Mouse (Mus musculus) midbrain, postnatal 0 days (tissue): ENCODE data around the gene Arhgdia. TPM values are rescaled to one million over a fixed set of nuclear protein-coding genes. Genes with fewer than 3 reads are reported as not detected.

Experiments used
- ATAC-seq: fragments of 200-750 bp; cut with Nextera tagmentation; 2 replicates; pipeline ENCODE4 v1.8.0; 2017; ENCODE audit warnings: moderate number of reproducible peaks, mild to moderate bottlenecking, moderate TSS enrichment, moderate library complexity; ENCODE audit not compliant: low FRiP score
- DNase-seq: peaks from one replicate; pipeline ENCODE4 v3.0.0-alpha.2; 2015; ENCODE audit warnings: low spot score
- H3K27ac ChIP-seq: fragments of 300-500 bp; sonication (generic); 2 replicates; pipeline ENCODE4 v1.5.1; 2014; ENCODE audit warnings: low read depth, mild to moderate bottlenecking, low read length, mixed read lengths
- H3K27me3 ChIP-seq: fragments of 300-500 bp; sonication (generic); 2 replicates; pipeline ENCODE4 v1.6.1; 2014; ENCODE audit warnings: low read length, control low read depth, mixed read lengths; ENCODE audit not compliant: insufficient read depth
- H3K36me3 ChIP-seq: fragments of 300-500 bp; sonication (generic); 2 replicates; pipeline ENCODE4 v1.6.1; 2014; ENCODE audit warnings: low read length, control low read depth, mixed read lengths; ENCODE audit not compliant: insufficient read depth
- H3K4me1 ChIP-seq: fragments of 300-500 bp; sonication (generic); 2 replicates; pipeline ENCODE4 v1.6.1; 2014; ENCODE audit warnings: mild to moderate bottlenecking, control low read depth, antibody characterized with exemption, low read length, mixed read lengths; ENCODE audit not compliant: insufficient read depth
- H3K4me2 ChIP-seq: fragments of 300-500 bp; sonication (generic); 2 replicates; pipeline ENCODE4 v1.6.1; 2014; ENCODE audit warnings: low read depth, mild to moderate bottlenecking, low read length, mixed read lengths; ENCODE audit not compliant: poor library complexity, severe bottlenecking
- H3K4me3 ChIP-seq: fragments of 300-500 bp; sonication (generic); 2 replicates; pipeline ENCODE4 v1.5.1; 2014; ENCODE audit warnings: low read depth, mild to moderate bottlenecking, low read length, moderate library complexity
- H3K9ac ChIP-seq: fragments of 300-500 bp; sonication (generic); replicated peaks from 2 replicates; pipeline ENCODE4 v1.6.1; 2014; ENCODE audit warnings: mild to moderate bottlenecking, low read length, moderate library complexity, mixed read lengths; ENCODE audit not compliant: poor library complexity, severe bottlenecking
- H3K9me3 ChIP-seq: fragments of 300-500 bp; sonication (generic); 2 replicates; pipeline ENCODE4 v1.6.1; 2016; ENCODE audit warnings: low read length, control low read depth
- CTCF ChIP-seq: IDR thresholded peaks from 2 replicates; pipeline ENCODE4 v1.5.1; 2016; ENCODE audit warnings: antibody characterized with exemption, mild to moderate bottlenecking
- WGBS: fragments of 180-500 bp; shearing (Covaris S2); extraction: QIAGEN DNeasy Blood & Tissue Kit; methylation state at CpG from one replicate; pipeline ENCODE4 v1.1.7; 2014; 5-methylcytosine and 5-hydroxymethylcytosine counted together
- polyA plus RNA-seq: library from polyadenylated mRNA; unstranded; fragments of >200 nt; fragmentation: Nextera tagmentation; extraction: Ambion mirVana; gene quantifications from 2 replicates; pipeline ENCODE4 v1.2.1, GENCODE M21; 2015
- total RNA-seq: library from RNA; depleted of rRNA; stranded (reverse); fragments of >200 nt; gene quantifications from 2 replicates; pipeline ENCODE4 v1.2.3, GENCODE M21; 2014

Arhgdia gene
- total and polyA plus RNA-seq, 2 experiments from 2014 or later, result 286 to 390 TPM

DNA sequence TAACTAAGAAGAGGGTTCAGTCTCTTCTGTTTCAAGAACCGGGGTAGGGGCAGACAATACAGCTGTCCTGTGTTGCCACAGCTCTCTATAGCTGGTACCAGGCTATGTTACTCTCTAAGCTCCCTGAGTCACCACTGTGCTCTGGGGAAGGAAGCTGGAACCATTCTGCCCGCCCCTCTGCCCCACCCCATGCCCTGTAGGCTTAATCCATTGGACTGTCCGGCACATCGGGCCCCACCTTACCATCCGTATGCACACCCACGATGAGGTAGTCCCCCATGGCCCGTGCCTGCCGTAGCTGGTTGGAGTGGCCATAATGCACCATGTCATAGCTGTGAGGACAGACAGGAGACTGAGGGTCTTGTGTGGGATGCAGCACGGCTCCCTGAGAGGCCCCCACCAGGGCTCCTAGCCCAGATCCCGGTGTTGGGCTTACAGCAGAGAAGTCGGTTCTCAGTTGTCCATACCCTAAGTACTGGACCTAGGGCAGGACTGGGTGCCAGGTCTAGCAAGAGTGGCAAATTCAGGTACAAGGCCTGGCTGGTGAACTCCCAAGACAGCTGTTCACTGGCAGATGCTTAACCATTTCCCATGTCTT lies 34.3 kb upstream of the Arhgdia start:
- H3K27me3 ChIP-seq, result no peaks in the 10 kb centered on the region
- no peak for ATAC-seq
- peaks cover 8% of the 10 kb centered on the region; the same call in 1 of the 2 replicates for H3K4me1 ChIP-seq
- no peak overlapping the region for H3K4me3 ChIP-seq
- 0 out of 2 replicates have a peak overlapping the region, but pooled peaks have one; percentile 1 for H3K4me2 ChIP-seq
- DNase-seq, result no peak
- WGBS, result 90% methylated on average over 11 of the region's 11 CpGs
- TF ChIP-seq CTCF, result no peak
- H3K9me3 ChIP-seq, result no peaks in the 10 kb centered on the region
- no peak overlapping the region for H3K9ac ChIP-seq
- H3K27ac ChIP-seq, result no peak overlapping the region
- peaks cover 50% of the 10 kb centered on the region for H3K36me3 ChIP-seq

- Histone ChIP-seq H3K27ac (no peak overlapping the region), H3K9me3 (no peaks in the 10 kb centered on the region), H3K9ac (no peak overlapping the region), H3K4me1 (peaks cover 8% of the 10 kb centered on the region; the same call in 1 of the 2 replicates), H3K4me3 (no peak overlapping the region), H3K4me2 (no peak overlapping the region), H3K27me3 (no peaks in the 10 kb centered on the region), H3K36me3 (peaks cover 47% of the 10 kb centered on the region)
- no peak for DNase-seq
- TF ChIP-seq CTCF, result no peak
- whole genome bisulfite sequencing, result 94% methylated on average over 6 of the region's 6 CpGs
- no peak for ATAC-seq
Measured at GRCm38 (mm10) chr11:120615167-120615566, 33.7 kb upstream of the Arhgdia start.

DNA sequence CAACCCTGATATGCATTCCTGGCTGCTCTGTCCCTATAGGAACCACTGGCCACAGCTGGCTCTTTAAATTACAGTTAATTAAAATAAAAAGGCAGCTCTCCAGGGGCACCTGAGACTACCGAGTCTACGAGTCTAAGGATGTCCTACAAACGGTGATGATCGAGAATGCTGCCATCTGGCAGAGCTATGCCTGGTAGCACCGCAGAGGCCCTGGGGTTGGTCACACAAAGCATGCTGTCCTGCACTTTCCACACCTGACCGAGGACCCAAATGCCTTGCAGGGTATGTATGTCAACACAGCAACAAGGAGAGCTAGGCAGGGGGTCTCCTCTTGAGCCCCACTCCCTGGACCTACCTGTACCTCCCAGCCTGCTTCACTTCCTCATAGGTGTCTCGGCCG lies 32.6 kb upstream of the Arhgdia start:
- Histone ChIP-seq H3K4me2 (no peak overlapping the region), H3K4me3 (no peak overlapping the region), H3K27me3 (no peaks in the 10 kb centered on the region), H3K36me3 (peaks cover 45% of the 10 kb centered on the region), H3K27ac (no peak overlapping the region), H3K9me3 (no peaks in the 10 kb centered on the region), H3K9ac (no peak overlapping the region), H3K4me1 (peaks cover 8% of the 10 kb centered on the region; the same call in 1 of the 2 replicates)
- WGBS, result 85% methylated on average over 8 of the region's 8 CpGs
- no peak for ATAC-seq
- no peak for DNase-seq
- no peak for TF ChIP-seq CTCF

GRCm38 (mm10) chr11:120613481-120613972 lies 32.1 kb upstream of the Arhgdia start:
- Histone ChIP-seq H3K9ac (no peak overlapping the region), H3K4me2 (no peak overlapping the region), H3K9me3 (no peaks in the 10 kb centered on the region), H3K4me1 (peaks cover 8% of the 10 kb centered on the region; the same call in 1 of the 2 replicates), H3K36me3 (peaks cover 40% of the 10 kb centered on the region), H3K27me3 (no peaks in the 10 kb centered on the region), H3K4me3 (no peak overlapping the region), H3K27ac (no peak overlapping the region)
- WGBS, result 93% methylated on average over 10 of the region's 10 CpGs
- no peak for DNase-seq
- no peak for TF ChIP-seq CTCF
- ATAC-seq, result no peak

GRCm38 (mm10) chr11:120612763-120613162 lies 31.3 kb upstream of the Arhgdia start:
- ATAC-seq (peak; percentile 35; the same call in 1 of the 2 replicates), DNase-seq (peak; percentile 78)
- Histone ChIP-seq H3K9ac (no peak overlapping the region), H3K9me3 (no peaks in the 10 kb centered on the region), H3K27me3 (no peaks in the 10 kb centered on the region), H3K27ac (no peak overlapping the region), H3K4me2 (no peak overlapping the region), H3K36me3 (peaks cover 37% of the 10 kb centered on the region), H3K4me3 (no peak overlapping the region), H3K4me1 (peaks cover 8% of the 10 kb centered on the region; the same call in 1 of the 2 replicates)
- 49% methylated on average over 6 of the region's 6 CpGs for WGBS
- peak; percentile 83 for TF ChIP-seq CTCF

GRCm38 (mm10) chr11:120610477-120611046 lies 29.1 kb upstream of the Arhgdia start:
- no peak for TF ChIP-seq CTCF
- Histone ChIP-seq H3K27me3 (no peaks in the 10 kb centered on the region), H3K4me1 (no peaks in the 10 kb centered on the region), H3K4me2 (no peak overlapping the region), H3K4me3 (no peak overlapping the region), H3K36me3 (peaks cover 47% of the 10 kb centered on the region), H3K27ac (no peak overlapping the region), H3K9me3 (no peaks in the 10 kb centered on the region), H3K9ac (no peak overlapping the region)
- DNase-seq (no peak), ATAC-seq (no peak)
- WGBS, result 79% methylated on average over 9 of the region's 9 CpGs
